Mouse (Mus musculus) mouse embryonic stem cell (cell line): ENCODE measurements around the gene Cpa3.

ENCODE experiments used
- in situ Hi-C, 2 experiments: fragments of 300-500 bp; cut with MboI; formaldehyde crosslinking; loops; 1 replicate in 1 of 2; 3 replicates in 1 of 2; pipeline ENCODE4 v1.14.3; 2019 to 2020; ENCODE audit warnings: low sequenced_read_pairs in 2 of 2, low pct_unique_long_range_greater_than_20kb in 1 of 2, mixed read lengths in 1 of 2; ENCODE audit not compliant: unreplicated experiment in 1 of 2

Cpa3 gene

DNA sequence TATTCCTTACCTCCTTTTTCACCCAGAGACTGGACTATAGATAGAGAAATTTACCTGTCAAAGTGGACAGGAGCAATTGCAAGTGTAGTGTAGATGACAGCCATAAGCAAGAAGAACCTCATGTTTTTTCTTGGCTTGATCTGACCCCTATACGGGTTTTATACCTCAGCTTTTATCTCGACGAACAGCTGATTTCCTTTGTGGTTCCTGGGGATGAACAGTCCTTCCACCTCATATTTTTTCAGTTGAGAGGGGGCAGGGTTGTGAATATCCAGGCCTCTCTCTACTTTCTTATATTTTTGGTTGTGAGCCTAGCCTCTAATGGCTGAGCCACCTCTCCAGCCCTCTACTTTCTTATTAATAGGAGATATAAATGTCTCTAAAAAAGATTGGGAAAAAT lies at the start of gene Cpa3:
Gene Cpa3 (minus strand): TSS at position 132 of the 400 bp plus-strand sequence.
- in situ Hi-C loops: no loop called here

DNA sequence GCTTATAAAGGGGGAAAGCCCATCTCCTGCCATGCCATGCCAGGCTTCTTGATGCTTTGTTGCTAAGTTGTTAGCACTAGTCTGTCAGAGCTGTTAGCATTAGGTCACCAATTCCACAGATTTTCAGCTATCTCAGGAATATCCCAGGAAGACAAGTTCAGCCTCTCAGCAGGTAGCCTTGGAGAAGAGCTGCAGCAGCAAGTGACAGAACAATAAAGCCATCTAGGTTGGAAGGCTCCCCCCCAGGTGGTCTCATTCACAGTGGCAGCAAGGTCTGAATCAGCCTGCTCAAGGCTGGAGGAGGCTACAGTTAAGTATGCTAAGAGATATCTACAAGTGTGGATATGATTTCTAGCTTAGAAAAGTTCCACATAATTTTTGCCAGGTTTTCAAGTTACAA lies 49.4 kb upstream of the Cpa3 start:
- in situ Hi-C loops: no loop called here

DNA sequence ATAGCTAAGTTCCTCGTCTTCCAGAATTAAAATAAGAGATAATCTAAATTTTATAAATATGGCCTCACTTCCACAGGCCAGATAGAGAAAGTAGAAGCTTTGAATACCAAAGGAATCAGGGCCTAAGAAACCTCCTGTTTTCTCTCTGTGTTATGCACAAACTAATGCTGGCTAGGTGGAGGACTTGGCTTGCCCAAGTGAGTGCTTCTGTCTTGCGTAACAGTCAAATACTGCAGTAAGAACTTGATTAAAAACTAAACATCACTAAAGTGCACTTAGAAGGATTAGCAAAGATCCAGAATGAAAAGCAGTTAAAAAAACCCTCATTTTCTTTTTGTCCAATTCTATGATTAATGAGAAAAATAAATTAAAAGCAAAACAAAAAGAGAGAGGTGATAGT lies 46.8 kb upstream of the Cpa3 start:
- in situ Hi-C loops: no loop called here

- in situ Hi-C loops: no loop called here
These were observed 39.8 kb upstream of the Cpa3 start for GRCm38 (mm10) chr3:20281796-20282195.

DNA sequence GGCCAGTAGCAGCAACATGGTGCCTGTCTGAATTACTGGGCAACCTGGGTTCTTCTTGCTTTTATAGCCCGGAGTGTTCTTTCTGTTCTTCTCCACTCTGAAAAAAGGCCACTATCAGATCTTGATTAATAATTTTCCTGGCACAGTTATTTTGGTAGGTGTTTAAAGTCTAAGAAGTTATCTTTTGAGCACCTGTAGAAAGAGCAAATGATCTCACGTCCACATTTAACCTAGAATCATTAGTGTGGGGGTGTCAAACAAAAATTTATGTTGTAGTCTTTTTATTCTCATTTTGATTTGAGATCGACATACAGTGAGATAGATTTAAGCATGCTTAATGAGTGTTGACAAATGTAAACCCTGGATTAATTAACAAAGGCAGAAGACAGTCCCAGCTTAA lies 33.7 kb upstream of the Cpa3 start, which contains the start of gene Cpb1:
Gene Cpb1 (minus strand): TSS at position 101 of the 400 bp plus-strand sequence.
- in situ Hi-C loops: no loop called here

- in situ Hi-C loops: no loop called here
These were observed 12.8 kb upstream of the Cpa3 start for GRCm38 (mm10) chr3:20254566-20255479.

DNA sequence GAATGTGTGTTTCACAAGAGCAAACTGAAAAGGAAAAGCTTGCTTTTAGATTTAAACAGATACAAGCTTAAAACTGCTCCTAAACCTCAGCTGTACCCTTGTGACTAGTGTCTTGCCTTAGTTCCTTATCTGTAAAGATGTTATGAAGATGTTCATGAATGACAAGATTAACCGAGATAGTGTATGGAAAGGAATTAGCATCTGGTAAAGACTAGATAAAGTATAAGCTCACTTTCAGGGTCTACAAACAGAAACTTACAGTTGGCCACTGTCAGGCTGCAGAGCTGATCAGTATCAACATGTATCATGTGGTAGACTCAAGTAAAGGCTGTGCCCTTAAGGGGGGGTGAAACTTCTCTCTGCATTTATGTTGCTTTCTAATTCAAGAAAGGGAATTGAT lies 1.9 kb upstream of the Cpa3 start:
- in situ Hi-C loops: no loop called here

DNA sequence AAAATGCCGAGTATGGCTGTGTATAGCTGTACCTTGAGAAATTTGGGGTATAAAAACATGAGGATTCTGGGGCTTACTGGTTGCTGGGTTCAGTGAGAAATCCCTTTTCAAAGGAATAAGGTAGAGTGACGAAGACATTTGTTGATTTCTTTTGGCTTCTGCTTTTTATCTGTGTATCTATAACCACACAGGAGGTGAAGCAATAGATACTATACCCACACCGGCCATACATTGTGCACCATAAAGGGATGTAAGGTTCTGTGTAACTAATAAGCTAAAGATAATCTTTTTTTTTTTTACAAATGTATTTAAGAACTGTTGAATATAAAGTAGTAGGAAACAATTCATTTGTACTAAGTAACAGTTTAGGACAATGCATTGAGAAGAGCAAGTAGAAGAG lies 2.2 kb downstream of the Cpa3 start:
- in situ Hi-C loops: no loop called here

DNA sequence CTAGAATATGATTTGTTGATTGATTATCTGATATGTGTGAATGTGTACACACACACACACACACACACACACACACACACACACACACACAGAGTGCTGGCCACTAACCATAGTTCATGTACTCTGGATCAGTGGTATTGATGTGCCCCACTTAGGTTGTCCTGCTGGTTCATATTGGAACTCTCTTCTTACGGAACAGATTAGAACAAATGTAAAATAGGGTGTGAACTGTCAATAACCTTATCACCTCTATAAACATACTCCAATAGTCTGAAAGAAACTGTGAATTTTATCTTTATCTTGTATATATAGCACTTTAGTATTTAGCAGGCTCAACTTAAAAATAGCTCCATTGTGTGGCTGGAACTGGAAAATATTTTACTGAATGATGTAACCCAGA lies 5.0 kb downstream of the Cpa3 start:
- in situ Hi-C loops: no loop called here

- in situ Hi-C loops: no loop called here
These were observed 13.0 kb downstream of the Cpa3 start for GRCm38 (mm10) chr3:20229027-20229426.

- in situ Hi-C loops: no loop called here
These were observed 16.6 kb downstream of the Cpa3 start for GRCm38 (mm10) chr3:20225429-20225828.

DNA sequence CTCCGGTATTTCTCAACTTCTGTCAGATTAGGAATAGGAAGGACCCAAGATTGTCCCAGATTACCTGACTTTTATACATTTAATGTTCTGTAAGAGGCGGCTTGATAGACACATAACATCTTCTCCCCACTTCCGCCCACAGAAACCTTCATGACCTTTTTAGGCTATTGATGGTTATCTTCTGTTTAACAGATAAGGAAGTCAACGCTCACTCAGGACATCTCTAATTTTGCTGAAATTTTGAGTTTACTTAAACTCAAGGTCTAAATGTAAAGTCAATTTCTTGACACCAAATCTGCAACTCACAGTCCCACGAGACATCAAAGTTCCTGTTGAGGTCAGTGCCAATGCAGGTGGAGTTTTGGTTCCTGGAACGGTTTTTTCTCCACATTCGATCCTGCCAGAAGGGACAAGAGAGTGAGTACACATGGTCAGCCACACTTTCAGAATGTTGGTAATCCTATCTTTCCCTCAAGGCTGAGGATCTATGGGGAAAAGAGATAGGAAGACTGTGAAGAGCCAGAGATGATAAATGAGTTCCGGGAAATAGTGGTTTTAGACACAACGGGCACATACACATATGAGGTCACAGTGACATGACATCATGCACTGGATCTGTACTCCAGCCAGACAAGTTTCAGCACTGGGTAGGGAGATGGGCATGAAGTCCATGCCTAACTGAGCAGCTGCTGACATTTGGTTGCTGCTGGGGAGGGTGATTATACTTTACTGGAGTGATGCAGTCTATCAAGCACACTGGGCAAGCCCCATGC lies 18.9 kb downstream of the Cpa3 start:
- in situ Hi-C loops: no loop called here

DNA sequence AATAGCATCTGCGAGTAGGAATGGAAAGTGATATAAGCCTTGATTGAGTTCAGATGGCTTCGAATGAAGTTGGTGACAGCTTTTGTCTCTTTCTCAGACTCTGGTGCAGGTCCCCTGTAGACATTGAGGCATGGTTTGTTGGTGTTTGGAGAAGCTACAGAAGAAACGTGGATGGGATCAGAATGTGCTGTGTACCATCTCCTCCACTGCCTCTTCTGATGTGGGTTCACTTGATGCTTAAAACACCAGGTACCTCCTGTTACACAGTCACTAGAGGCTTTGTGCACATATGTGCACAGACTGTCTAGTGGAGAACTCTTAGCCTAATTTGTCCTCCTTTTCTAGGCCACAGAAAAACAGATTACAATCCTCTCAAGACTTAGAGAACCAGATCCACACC lies 19.8 kb downstream of the Cpa3 start:
- in situ Hi-C loops: no loop called here

DNA sequence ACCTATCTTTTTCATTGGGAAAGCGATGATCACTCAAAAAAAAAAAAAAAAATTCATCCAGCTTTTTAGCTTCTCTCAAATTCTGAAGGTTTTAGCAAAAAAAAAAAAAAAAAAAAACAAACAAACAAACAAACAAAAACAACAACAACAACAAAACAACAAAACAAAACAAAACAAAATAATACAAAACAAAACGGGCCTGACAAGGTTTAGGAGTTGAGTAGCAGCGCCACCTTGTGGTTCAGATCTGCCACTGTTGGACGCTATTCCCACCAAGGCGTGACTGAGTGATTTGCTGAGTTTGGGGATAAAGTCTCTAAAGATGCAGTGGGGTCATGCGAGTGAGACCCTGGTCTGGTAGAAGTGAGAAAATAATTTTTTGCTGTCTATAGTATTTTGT lies 43.1 kb downstream of the Cpa3 start:
- in situ Hi-C loops: loop anchor here in 1 of 2 experiments (10.0 kb wide), 1 partner anchor 304 kb away; no protein-coding TSS in a partner anchor

GRCm38 (mm10) chr3:20197878-20198277 lies 44.1 kb downstream of the Cpa3 start:
- in situ Hi-C loops: loop anchor here in 1 of 2 experiments (10.0 kb wide), 1 partner anchor 303 kb away; no protein-coding TSS in a partner anchor

GRCm38 (mm10) chr3:20188976-20189675 lies 52.9 kb downstream of the Cpa3 start:
- in situ Hi-C loops: no loop called here

- in situ Hi-C loops: no loop called here
These were observed 69.6 kb downstream of the Cpa3 start for GRCm38 (mm10) chr3:20172394-20172793.

DNA sequence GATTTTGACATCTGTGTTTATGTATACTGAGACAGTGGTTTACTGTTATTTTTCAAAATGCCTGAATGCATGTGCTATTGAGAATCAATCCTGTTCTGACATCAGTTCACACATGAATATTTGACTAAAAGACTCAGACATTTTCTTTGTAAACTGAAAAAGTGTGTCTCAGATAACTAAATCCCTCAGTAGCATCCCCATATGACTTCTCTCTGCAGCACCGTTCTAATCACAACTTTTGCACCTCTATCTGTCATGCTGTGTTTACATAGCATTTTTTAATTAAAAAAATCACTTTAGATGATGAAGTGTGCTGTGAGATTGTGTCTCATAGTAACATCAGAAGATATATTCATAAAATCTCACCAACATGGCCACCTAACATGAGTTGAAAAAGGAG lies 74.5 kb downstream of the Cpa3 start:
- in situ Hi-C loops: no loop called here
